Mouse (Mus musculus): Measurements from ENCODE around the gene Trmt1.
"Not testable (repeated sequence)": the region's sequence is repeated elsewhere in the genome, so short reads cannot be mapped to it uniquely, and the experiment has no call there.

The Trmt1 gene

DNA sequence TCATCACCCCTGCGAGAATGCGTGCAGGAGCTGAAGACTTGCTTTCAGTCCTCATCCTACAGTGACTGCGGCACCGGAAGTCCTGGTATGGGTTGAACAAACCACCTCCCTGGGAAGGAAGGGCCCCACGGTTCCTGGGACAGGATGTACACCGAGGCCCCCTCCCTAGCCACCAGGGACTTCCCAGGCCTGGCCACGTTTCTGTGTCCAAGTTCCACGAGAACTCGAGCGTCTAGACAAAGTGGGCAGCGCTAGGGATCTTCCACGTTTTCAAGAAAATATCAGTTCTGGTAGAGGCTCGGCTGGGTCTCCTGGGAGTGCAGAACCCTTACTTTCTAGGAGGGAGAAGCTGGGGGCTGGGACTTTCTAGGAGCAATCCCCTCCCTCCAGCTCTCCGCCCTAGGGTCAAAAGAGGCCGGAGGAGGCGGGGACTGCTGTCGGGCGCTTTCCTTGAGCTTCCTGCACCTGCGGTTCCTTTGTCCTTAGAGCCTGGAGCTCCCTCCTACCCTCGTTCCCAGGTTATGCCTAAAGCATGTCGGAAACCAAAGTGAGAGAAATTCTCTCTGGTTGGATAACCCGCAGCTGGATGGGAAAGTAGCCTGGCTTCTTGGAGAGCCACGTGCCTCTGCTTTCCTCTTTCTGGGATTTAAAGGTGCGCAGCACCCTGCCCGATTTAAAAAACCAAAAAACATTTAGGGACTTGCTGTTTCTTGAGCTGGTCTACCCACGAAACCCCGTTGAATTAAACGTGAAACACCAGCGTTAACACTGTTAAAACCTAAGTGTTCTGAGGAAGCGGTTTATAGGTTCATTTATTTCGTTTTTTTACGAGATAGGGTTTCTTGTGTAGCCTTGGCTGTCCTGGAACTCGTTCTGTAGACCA is 25.9 kb upstream of the Trmt1 start:
- DNase-seq (ENCODE audit: low read depth, low spot score): no peak

- no peak for DNase-seq (ENCODE audit: low read depth, low spot score)
These were observed 25.2 kb upstream of the Trmt1 start for GRCm38 (mm10) chr8:84660819-84661457.

- DNase-seq (ENCODE audit: low read depth, low spot score): no peak
These were observed 24.6 kb upstream of the Trmt1 start for GRCm38 (mm10) chr8:84661458-84661871.

DNA sequence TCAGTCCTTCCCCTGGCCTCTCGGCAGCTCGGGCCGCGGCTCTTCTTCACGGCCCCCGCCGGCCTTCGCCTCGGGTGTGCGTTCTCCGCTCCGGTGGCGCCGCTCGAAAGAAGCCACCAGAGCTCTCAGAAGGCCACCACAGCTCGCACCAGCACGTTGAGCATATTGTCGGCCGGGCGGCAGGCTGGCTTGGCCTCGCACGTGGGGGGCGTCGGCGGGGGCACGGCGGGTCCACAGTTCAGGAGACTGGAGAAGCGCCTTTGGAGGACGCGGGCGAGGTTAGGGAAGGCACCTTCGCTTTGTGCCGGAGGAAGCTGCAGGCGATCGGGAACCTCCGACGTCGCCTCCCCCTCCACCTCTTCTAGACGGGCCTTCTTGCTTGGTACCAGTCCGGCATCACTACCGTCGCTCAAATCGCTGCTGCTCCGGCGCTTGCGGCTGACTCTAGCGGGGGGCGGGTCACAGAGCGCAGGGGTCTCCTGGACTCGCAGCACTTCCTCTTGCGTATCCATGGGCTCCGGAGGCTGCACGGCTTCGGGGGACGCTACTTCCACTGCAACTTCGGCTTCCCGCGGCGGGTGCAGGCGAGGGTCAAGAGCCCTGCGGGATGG is 24.0 kb upstream of the Trmt1 start:
- DNase-seq (ENCODE audit: low read depth, low spot score): no peak

- peak; percentile 92 for DNase-seq (ENCODE audit: low read depth, low spot score)
These were observed 23.5 kb upstream of the Trmt1 start, which contains the start of gene Ier2 for GRCm38 (mm10) chr8:84662581-84663065. Gene Ier2 (minus strand): TSS chr8:84662852.

GRCm38 (mm10) chr8:84663483-84664327 is 22.4 kb upstream of the Trmt1 start:
- peak; percentile 94 for DNase-seq (ENCODE audit: low read depth, low spot score)

- DNase-seq (ENCODE audit: low read depth, low spot score): peak; percentile 74
These were observed 21.3 kb upstream of the Trmt1 start for GRCm38 (mm10) chr8:84664566-84665384.

DNA sequence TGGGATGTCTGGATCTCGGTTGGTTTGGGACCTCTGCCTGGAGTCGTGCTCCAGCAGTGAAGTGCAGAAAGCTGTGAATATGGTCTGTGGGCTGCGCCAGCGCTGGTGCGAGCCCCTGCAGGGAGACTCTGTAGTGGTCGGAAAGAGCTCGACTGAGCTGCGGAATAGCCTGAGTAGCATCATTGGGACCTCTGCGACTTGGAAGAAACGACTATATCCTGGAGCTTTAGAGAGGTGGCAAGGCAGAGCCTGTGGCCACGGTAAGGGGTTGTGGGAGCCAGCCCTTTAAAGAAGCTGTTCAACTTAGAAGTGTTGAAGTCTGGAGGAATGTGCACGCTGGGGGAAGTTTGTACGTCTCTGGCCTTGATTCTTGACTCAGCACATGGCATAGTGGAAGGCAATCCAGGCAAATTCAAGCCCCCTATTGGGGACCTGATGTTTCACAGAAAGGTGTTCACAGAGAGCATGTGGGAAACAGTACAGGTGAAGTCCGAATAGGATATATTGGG is 20.7 kb upstream of the Trmt1 start:
- DNase-seq (ENCODE audit: low read depth, low spot score): no peak

DNA sequence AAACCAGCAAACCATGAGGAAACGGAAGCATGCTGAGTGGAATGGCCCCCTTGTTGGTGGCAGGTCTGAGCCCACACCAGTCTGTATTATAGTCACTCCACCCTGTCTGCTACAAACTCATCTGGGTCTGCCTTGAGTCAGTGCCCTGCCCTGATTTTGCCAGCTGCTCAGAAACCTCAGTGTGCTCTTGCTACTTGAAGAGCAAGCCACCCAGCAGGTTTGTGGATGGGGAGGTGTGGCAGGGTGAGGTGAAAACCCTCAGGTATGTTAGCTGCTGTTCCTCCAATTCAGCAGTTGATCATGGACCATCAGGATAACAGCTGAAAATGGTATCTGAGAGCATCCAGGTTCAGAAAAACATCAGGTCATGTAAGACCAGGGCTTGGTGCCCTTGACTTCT is 18.0 kb upstream of the Trmt1 start:
- no peak for DNase-seq (ENCODE audit: low read depth, low spot score)

- DNase-seq (ENCODE audit: low read depth, low spot score): no peak
These were observed 17.2 kb upstream of the Trmt1 start for GRCm38 (mm10) chr8:84668731-84669485.

- DNase-seq (ENCODE audit: low read depth, low spot score): not testable (repeated sequence)
These were observed 15.7 kb upstream of the Trmt1 start for GRCm38 (mm10) chr8:84670295-84671006.

DNA sequence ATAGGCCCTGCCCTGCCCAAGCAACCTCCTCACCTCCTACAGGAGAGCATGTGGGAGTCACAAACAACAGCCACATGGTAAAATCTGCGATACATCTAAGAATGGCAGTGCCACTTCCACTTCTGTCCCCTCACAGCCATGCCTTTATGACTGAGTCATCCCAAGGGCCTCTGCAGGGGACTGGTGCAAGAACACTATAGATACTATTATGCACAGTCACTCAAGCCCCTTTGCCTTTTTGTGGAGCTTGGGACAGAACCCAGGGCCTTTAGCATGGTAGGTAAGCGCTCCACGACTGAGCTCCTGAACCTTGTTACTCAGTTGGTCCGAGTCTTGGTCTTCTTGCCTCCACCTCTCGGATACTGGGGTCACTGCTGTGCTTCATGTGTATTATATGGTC is 8.8 kb upstream of the Trmt1 start:
- no peak for DNase-seq (ENCODE audit: low read depth, low spot score)

DNA sequence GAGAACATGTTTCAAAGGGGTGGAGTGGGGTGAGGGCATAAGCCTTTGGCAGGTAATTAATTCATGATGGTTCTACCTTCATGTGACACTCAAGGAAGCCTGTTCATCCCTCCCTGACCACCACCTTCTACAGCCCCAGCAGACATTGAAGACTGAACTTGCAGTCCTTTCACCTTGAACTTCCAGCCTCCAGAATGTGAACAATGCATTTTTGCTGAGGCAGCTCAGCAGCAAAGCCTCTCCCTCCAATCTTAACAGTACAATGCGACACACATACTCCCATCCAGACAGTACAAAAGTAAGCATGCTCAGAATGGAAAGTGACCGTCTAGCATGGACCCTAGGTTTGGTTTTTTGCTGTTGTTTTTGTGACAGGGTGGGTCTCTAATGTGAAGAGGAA is 4.6 kb upstream of the Trmt1 start:
- DNase-seq (ENCODE audit: low read depth, low spot score): no peak

DNA sequence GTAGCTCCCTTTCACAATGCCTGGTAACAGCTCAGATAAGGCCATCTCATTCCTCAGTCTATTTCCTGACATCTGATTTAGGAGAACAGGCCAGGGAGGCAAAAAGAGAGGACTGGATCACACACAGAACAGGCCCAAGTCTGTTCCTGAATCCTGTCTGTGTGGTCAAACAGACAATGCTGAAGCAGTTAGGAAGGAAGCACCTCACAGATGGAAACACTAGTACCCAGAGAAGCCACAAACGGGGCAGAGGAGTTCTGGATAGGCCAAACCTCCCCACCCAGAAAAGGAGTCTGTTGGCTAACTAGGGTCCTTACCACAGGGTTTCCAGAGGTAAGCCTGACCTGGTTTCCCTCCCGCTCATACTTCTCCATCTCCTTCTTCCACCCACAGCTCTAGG is 3.9 kb upstream of the Trmt1 start:
- no peak for DNase-seq (ENCODE audit: low read depth, low spot score)

DNA sequence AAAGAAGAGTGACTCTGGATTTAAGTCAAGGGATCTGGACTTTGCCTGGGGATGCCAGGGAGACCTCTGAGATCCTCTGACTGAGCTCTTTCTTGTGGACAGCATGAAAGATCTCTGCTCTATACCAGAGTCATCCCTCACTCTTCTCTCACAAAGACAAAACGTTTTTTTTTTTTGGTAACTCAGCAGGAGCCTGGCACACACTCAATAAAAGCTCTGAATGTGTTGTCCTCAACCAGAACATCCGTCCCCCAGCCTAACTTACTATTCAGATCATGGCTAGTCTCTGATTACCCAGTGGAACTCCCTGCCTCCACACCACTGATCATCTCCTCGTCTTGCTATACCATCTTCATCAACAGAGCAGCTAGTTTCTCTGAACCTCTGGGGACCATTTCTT is 1.6 kb upstream of the Trmt1 start:
- no peak for DNase-seq (ENCODE audit: low read depth, low spot score)

DNA sequence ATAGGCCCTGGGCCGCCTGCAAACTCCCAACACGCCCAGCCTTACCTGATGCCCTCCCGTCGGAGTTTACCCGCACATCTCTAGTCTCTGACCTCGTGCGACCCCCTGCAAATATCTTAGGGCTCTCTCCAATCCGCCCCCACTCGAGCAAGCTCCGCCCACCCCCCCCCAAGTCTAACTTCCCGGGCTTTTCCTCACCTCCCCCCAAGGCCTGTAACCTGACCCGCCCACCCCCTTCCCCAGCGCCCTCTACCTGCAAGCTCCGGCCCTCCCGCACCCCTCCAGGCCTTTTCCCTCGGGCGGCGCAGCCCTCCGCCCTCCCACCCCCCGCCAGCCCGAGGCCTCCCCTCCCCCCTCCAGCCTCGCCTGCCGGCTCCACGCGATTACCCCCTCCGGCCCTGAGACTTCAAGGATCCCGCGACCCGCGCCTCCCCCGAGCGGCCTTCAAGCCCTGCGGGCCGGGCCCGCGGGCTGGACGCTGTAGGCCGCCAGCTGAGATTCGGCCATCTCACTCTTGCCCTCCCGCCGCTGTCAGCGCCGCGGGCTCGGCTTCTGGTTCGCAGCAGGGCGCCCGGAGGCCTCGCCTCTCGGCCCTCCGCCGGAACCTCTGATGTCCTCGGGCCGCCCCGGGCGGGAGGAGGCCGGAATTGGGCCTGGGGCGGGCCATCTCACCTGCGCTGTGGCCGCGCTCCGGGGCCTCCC is 1.0 kb downstream of the Trmt1 start:
- DNase-seq (ENCODE audit: low read depth, low spot score): no peak

GRCm38 (mm10) chr8:84687705-84688100 is 1.6 kb downstream of the Trmt1 start, which contains the start of gene Nacc1:
Gene Nacc1 (minus strand): TSS chr8:84687862.
- DNase-seq (ENCODE audit: low read depth, low spot score): peak; percentile 64

All from retina, adult 2 months (tissue).